Mouse (Mus musculus) kidney, adult 2 months (tissue): Measurements from ENCODE around the gene Txndc8.

Experiments
- CTCF ChIP-seq: fragments of 200-500 bp; conservative IDR thresholded peaks from 2 replicates; pipeline ENCODE4 v1.5.1; 2011; ENCODE audit warnings: low read depth, mild to moderate bottlenecking, control low read depth, low read length, moderate library complexity, mixed read lengths; ENCODE audit not compliant: insufficient read depth, insufficient read length
- POLR2A ChIP-seq: fragments of 200-500 bp; IDR thresholded peaks from one replicate; pipeline ENCODE4 v1.6.1; 2011; ENCODE audit warnings: low read depth, low read length, control low read depth

GRCm38 (mm10) chr4:57959056-57959455 is 49.9 kb downstream of the Txndc8 start:
- TF ChIP-seq POLR2A (no peak), CTCF (no peak)
